In genomic region chr6:88123150-88123857, GRCm38 (mm10) we compare ENCODE assay signal across 7 mouse cellular contexts. TPM values are rescaled to one million over a fixed set of nuclear protein-coding genes. Genes with fewer than 3 reads are reported as not detected.
DNase-seq lines count a peak whose midpoint lies in the region; ATAC-seq lines count a peak whose summit lies in the region.

No protein-coding gene starts in this region.

- peaks cover 5% of the 10 kb centered on the region; the same call in 1 of the 2 replicates for H3K4me1 ChIP-seq in heart, embryonic 16.5 days (ENCODE audit: control insufficient read depth, insufficient read depth, low read length)
- H3K4me1 ChIP-seq in liver, embryonic 13.5 days (replicated peaks), result peaks cover 50% of the 10 kb centered on the region
- H3K4me1 ChIP-seq in stomach, embryonic 14.5 days (ENCODE audit: control insufficient read depth, insufficient read depth, low read length), result peaks cover 13% of the 10 kb centered on the region; the same call in 1 of the 2 replicates

- no peak overlapping the region for H3K27ac ChIP-seq in heart, embryonic 16.5 days (ENCODE audit: low read length)
- no peak overlapping the region for H3K27ac ChIP-seq in liver, embryonic 13.5 days
- H3K27ac ChIP-seq in stomach, embryonic 14.5 days (ENCODE audit: low read length), result no peak overlapping the region

- no peaks in the 10 kb centered on the region for H3K9me3 ChIP-seq in heart, embryonic 16.5 days (replicated peaks; ENCODE audit: control insufficient read depth, low read length)
- no peaks in the 10 kb centered on the region for H3K9me3 ChIP-seq in liver, embryonic 13.5 days (replicated peaks)
- no peaks in the 10 kb centered on the region for H3K9me3 ChIP-seq in stomach, embryonic 14.5 days (ENCODE audit: control insufficient read depth, low read depth, low read length)

- H3K27me3 ChIP-seq in heart, embryonic 16.5 days (ENCODE audit: control insufficient read depth, insufficient read depth, low read length), result peaks cover 14% of the 10 kb centered on the region
- H3K27me3 ChIP-seq in liver, embryonic 13.5 days, result no peaks in the 10 kb centered on the region
- H3K27me3 ChIP-seq in stomach, embryonic 14.5 days (ENCODE audit: control insufficient read depth, insufficient read depth, low read length), result 0 out of 2 replicates have a peak, but pooled peaks cover 3% of the 10 kb centered on the region

- ATAC-seq in common myeloid progenitor, adult 5-6 weeks (replicated peaks; ENCODE audit: low read depth, poor library complexity, severe bottlenecking), result peak; percentile 55
- ATAC-seq in heart, embryonic 16.5 days (replicated peaks; ENCODE audit: extremely low read depth, insufficient read depth, low FRiP score), result no peak
- ATAC-seq in liver, embryonic 13.5 days (ENCODE audit: low read depth), result peak; percentile 63
- no peak for ATAC-seq in stomach, embryonic 14.5 days (ENCODE audit: insufficient number of reproducible peaks, insufficient read depth, low FRiP score, low read depth)

- H3K4me3 ChIP-seq in heart, embryonic 16.5 days (ENCODE audit: low read length), result no peak overlapping the region
- H3K4me3 ChIP-seq in liver, embryonic 13.5 days (replicated peaks), result peak overlapping the region; percentile 28
- no peak overlapping the region for H3K4me3 ChIP-seq in stomach, embryonic 14.5 days (ENCODE audit: low read depth, low read length)

- DNase-seq in ovary, postnatal 36 days (ENCODE audit: low spot score), result peak; percentile 47
- no peak for DNase-seq in ovary, postnatal 10 days (ENCODE audit: low spot score)
- no peak for DNase-seq in liver, embryonic 13.5 days
- no peak for DNase-seq in adrenal gland, adult 18-20 months (ENCODE audit: low spot score in 2 of 2)

- no peaks in the 10 kb centered on the region for H3K36me3 ChIP-seq in heart, embryonic 16.5 days (ENCODE audit: control insufficient read depth, insufficient read depth)
- H3K36me3 ChIP-seq in liver, embryonic 13.5 days, result no peaks in the 10 kb centered on the region
- H3K36me3 ChIP-seq in stomach, embryonic 14.5 days (ENCODE audit: control insufficient read depth, insufficient read depth, low read length), result no peaks in the 10 kb centered on the region

- H3K4me2 ChIP-seq in heart, embryonic 16.5 days (ENCODE audit: low read depth, low read length), result peak overlapping the region; percentile 48
- H3K4me2 ChIP-seq in liver, embryonic 13.5 days, result peak overlapping the region; percentile 60
- H3K4me2 ChIP-seq in stomach, embryonic 14.5 days (replicated peaks; ENCODE audit: low read depth, low read length), result peak overlapping the region; percentile 28; the same call in 1 of the 2 replicates

- H3K9ac ChIP-seq in heart, embryonic 16.5 days (ENCODE audit: low read length), result no peak overlapping the region
- peak overlapping the region; percentile 53 for H3K9ac ChIP-seq in liver, embryonic 13.5 days
- no peak overlapping the region for H3K9ac ChIP-seq in stomach, embryonic 14.5 days (replicated peaks; ENCODE audit: low read depth, low read length)

- 46% methylated on average over 11 of the region's 11 CpGs for WGBS in heart, embryonic 16.5 days
- 30% methylated on average over 11 of the region's 11 CpGs for WGBS in liver, embryonic 13.5 days (ENCODE audit: insufficient replicate concordance)
- WGBS in stomach, embryonic 14.5 days, result 42% methylated on average over 11 of the region's 11 CpGs

RNA-seq across cellular contexts. Expression of gene Rpn1, which starts 39.0 kb away (rescaled TPM):
- total RNA-seq in common myeloid progenitor, adult 5-6 weeks (2017), result 196 and 216 TPM in 2 replicates
- polyA plus RNA-seq in heart, embryonic 16.5 days (2015; fragmentation: Nextera tagmentation; extraction: Ambion mirVana), result 182 and 197 TPM in 2 replicates
- polyA plus RNA-seq in liver, embryonic 13.5 days (2015; fragmentation: Nextera tagmentation; extraction: Ambion mirVana), result 198 and 228 TPM in 2 replicates
- 373 and 402 TPM in 2 replicates for polyA plus RNA-seq in stomach, embryonic 14.5 days (2014; fragmentation: Nextera tagmentation; extraction: Ambion mirVana)
- 100 to 1,000 TPM; 222 to 247 TPM for total RNA-seq in adrenal gland, adult 18-20 months (2021)

Comparison
In these comparisons a context has a peak if more than half of its experiments do, and no peak if none do; other contexts are left out.
1. ATAC-seq: peak in common myeloid progenitor, adult 5-6 weeks (single experiment) and liver, embryonic 13.5 days (single experiment); none in heart, embryonic 16.5 days (single experiment) and stomach, embryonic 14.5 days (single experiment).
2. Peak in every context shown above with its lines, with median percentiles within 50 percentile points of each other: H3K4me2 ChIP-seq.